Mouse (Mus musculus) ES-E14 (cell line): ENCODE measurements around the gene Rbfox3. TPM values are rescaled to one million over a fixed set of nuclear protein-coding genes. Genes with fewer than 3 reads are reported as not detected.

Experiments used
- DNase-seq: peaks from one replicate; pipeline ENCODE4 v3.0.0-alpha.2; 2013; ENCODE audit warnings: low read depth, low spot score
- H3K27ac ChIP-seq: 2 replicates; pipeline ENCODE4 v1.5.1; 2012; ENCODE audit warnings: low read depth, mild to moderate bottlenecking, low read length, moderate library complexity, mixed read lengths; ENCODE audit not compliant: poor library complexity, insufficient read depth, severe bottlenecking
- H3K36me3 ChIP-seq: 2 replicates; pipeline ENCODE4 v1.6.1; 2012; ENCODE audit warnings: mild to moderate bottlenecking, low read length, moderate library complexity, mixed read lengths; ENCODE audit not compliant: control insufficient read depth, poor library complexity, insufficient read depth, severe bottlenecking
- H3K4me1 ChIP-seq, 2 experiments: fragments of 150-350 bp in 1 of 2; sonication (generic) in 1 of 2; 2 replicates each; pipeline ENCODE4 v1.6.1; 2012; ENCODE audit warnings: low read length in 2 of 2, mild to moderate bottlenecking in 1 of 2, mixed read lengths in 1 of 2; ENCODE audit not compliant: control insufficient read depth in 2 of 2, insufficient read depth in 2 of 2, poor library complexity in 1 of 2
- H3K4me3 ChIP-seq, 2 experiments: fragments of 150-350 bp in 1 of 2; sonication (generic) in 1 of 2; 2 replicates each; pipeline ENCODE4 v1.5.1; 2012; ENCODE audit warnings: low read length in 2 of 2, low read depth in 1 of 2, mild to moderate bottlenecking in 1 of 2, mixed read lengths in 1 of 2; ENCODE audit not compliant: insufficient read depth in 1 of 2, poor library complexity in 1 of 2, severe bottlenecking in 1 of 2
- H3K9ac ChIP-seq: 2 replicates; pipeline ENCODE4 v1.6.1; 2012; ENCODE audit warnings: low read depth, mild to moderate bottlenecking, low read length, mixed read lengths; ENCODE audit not compliant: poor library complexity, insufficient read depth, severe bottlenecking
- H3K9me3 ChIP-seq: fragments of 150-350 bp; sonication (generic); 2 replicates; pipeline ENCODE4 v1.6.1; 2012; ENCODE audit warnings: low read depth, mild to moderate bottlenecking, low read length; ENCODE audit not compliant: control insufficient read depth, insufficient read depth
- CHD2 ChIP-seq: IDR thresholded peaks from 2 replicates; pipeline ENCODE4 v1.6.1; 2014; ENCODE audit warnings: mild to moderate bottlenecking, low read depth, low read length, inconsistent platforms
- HCFC1 ChIP-seq: IDR thresholded peaks from 2 replicates; pipeline ENCODE4 v1.6.1; 2012; ENCODE audit warnings: low read length, inconsistent platforms, borderline replicate concordance; ENCODE audit not compliant: insufficient read depth
- MAFK ChIP-seq: IDR thresholded peaks from 2 replicates; pipeline ENCODE4 v1.6.1; 2014; ENCODE audit warnings: mild to moderate bottlenecking, low read depth, low read length, inconsistent platforms; ENCODE audit not compliant: insufficient read depth
- ZC3H11A ChIP-seq: IDR thresholded peaks from 2 replicates; pipeline ENCODE4 v1.6.1; 2012; ENCODE audit warnings: low read depth, mild to moderate bottlenecking, inconsistent platforms, low read length, borderline replicate concordance
- ZNF384 ChIP-seq: IDR thresholded peaks from 2 replicates; pipeline ENCODE4 v1.6.1; 2012; ENCODE audit warnings: low read depth, low read length, inconsistent platforms
- in situ Hi-C, 2 experiments: fragments of 600-800 bp; cut with MboI; formaldehyde crosslinking; loops; one replicate each; pipeline ENCODE4 v1.15.1; 2025; ENCODE audit warnings: low sequenced_read_pairs in 2 of 2, inconsistent platforms in 1 of 2; ENCODE audit not compliant: unreplicated experiment in 2 of 2
- total RNA-seq: library from RNA; depleted of rRNA; stranded (reverse); fragments of 300-350 nt; gene quantifications from 2 replicates; pipeline ENCODE4 v1.2.3, GENCODE M21; 2012

Rbfox3 gene
- total RNA-seq, 1 experiment, result 0.45 TPM

DNA sequence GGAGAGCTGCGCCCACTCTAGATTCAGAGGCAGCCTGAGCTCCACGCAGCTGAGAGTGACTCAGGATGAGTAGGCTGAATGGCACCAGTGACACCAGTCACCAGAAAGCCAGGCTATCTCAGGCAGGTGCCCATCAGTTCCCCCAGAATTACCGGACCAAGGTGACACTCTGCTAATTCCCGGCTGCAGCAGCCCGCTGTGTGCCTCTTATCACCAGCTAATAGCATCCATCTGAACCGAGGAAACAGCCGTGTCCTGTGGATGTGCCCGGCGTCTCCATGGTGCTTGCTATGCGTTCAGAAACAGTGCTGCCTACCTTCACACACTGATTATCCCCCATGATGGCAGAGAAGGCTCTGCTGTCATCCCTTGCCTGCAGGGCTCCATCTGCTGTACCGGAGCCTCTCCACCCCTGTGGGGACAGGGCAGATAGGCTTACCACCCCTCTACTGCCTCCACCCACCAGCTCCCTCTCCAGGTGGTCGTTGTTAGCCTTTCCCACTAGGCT is 138.3 kb downstream of the Rbfox3 start:
- Histone ChIP-seq H3K9me3 (no peaks in the 10 kb centered on the region), H3K4me1 (peaks cover 2% of the 10 kb centered on the region in 2 experiments; a peak in 1 of 4 replicates), H3K4me3 (no peak overlapping the region), H3K27ac (no peak overlapping the region), H3K9ac (no peak overlapping the region), H3K36me3 (no peaks in the 10 kb centered on the region)
- TF ChIP-seq HCFC1, result no peak
- in situ Hi-C loops, result no loop called here
- no peak for DNase-seq

DNA sequence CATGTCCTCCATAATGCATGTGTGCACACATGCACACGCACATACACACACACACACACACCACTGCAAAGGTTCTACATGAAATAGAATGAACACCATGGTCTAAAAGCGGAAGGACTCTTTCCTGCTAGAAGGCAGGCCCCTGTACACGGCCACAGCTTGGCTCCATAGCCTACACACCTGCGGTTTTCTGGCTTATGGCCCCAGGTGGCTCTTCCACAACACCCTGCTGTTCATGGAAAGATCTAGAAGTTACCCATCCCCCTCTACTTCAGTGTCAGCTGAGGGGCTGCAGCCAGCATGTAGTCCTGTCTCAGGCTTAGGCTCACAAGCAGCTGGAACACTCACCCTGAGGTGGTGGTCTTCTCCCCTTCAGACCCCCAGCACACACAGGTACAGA is 140.0 kb downstream of the Rbfox3 start:
- Histone ChIP-seq H3K9ac (no peak overlapping the region), H3K4me3 (no peak overlapping the region), H3K36me3 (no peaks in the 10 kb centered on the region), H3K27ac (no peak overlapping the region), H3K4me1 (peaks cover 2% of the 10 kb centered on the region in 2 experiments; a peak in 1 of 4 replicates), H3K9me3 (no peaks in the 10 kb centered on the region)
- TF ChIP-seq HCFC1 (no peak), ZNF384 (no peak), CHD2 (no peak), MAFK (no peak), ZC3H11A (no peak)
- in situ Hi-C loops, result no loop called here
- DNase-seq, result no peak

DNA sequence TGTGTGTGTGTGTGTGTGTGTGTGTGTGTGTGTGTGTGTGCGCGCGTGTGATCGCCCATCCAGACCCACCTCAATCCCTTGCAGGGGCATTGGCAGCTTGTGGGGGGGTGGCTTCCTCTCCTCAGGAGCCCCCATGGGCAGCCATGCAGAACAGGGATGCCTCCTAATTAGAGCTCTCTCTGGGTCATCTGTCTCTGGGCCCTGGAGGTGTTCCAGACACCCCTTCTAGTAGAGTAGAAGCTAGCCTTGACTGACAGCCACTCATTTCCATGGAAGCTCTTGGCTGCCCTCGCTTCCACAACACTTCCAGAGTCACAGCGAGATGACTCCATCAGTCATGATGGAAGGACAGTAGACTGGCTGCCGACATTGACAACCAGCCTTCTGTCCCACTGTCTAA is 140.6 kb downstream of the Rbfox3 start:
- Histone ChIP-seq H3K9ac (no peak overlapping the region), H3K36me3 (no peaks in the 10 kb centered on the region), H3K27ac (no peak overlapping the region), H3K9me3 (no peaks in the 10 kb centered on the region), H3K4me3 (no peak overlapping the region), H3K4me1 (peaks cover 2% of the 10 kb centered on the region in 2 experiments; a peak in 1 of 4 replicates)
- in situ Hi-C loops, result no loop called here
- no peak for DNase-seq
- no peak for TF ChIP-seq ZNF384
- no peak for TF ChIP-seq ZC3H11A
- no peak for TF ChIP-seq MAFK
- no peak for TF ChIP-seq CHD2
- TF ChIP-seq HCFC1, result no peak

DNA sequence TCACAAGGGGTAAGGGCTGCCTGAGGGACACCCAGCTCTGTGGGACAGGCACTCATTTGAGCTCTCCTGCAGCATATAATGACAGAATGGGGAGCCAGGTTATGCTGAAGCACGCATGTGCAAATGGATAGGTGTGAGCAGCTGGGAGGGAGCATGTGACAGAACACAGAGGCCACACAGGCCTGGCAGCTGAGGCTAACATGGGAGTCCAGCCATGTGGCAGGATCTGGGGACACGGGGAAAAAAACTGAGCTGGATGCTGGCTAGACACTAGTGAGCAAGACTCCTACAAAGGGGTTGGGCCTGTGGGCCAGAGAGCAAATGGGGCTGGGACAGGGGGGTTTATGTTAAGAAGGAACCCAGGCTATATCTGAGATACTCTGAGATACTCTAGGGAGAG is 141.9 kb downstream of the Rbfox3 start:
- Histone ChIP-seq H3K4me3 (no peak overlapping the region), H3K9me3 (no peaks in the 10 kb centered on the region), H3K9ac (no peak overlapping the region), H3K36me3 (no peaks in the 10 kb centered on the region), H3K4me1 (peaks cover 0 to under 1% of the 10 kb centered on the region in 2 experiments; a peak in 1 of 4 replicates), H3K27ac (no peak overlapping the region)
- in situ Hi-C loops, result no loop called here
- TF ChIP-seq ZC3H11A (no peak), CHD2 (no peak), ZNF384 (no peak), MAFK (no peak), HCFC1 (no peak)
- no peak for DNase-seq

DNA sequence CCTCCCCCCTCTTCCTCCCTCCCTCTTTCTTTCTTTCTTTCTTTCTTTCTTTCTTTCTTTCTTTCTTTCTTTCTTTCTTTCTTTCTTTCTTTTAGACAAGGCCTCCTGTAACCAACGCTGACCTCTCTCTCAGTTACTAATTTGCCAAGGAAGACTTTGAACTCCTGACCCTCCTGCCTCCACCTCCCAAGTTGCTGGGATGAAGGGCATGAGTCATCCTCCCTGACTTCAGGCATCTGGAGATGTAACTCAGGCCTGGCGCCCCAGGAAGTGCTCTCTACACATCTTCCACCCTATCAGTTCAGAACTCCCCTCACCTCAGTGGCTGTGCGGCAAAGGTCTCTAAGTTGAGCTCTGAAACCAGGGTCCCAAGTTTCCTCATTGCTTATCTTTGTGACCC is 143.0 kb downstream of the Rbfox3 start:
- no peak overlapping the region for H3K4me3 ChIP-seq
- no peak for DNase-seq
- H3K9ac ChIP-seq, result no peak overlapping the region
- no peaks in the 10 kb centered on the region for H3K36me3 ChIP-seq
- no peak for TF ChIP-seq HCFC1
- H3K4me1 ChIP-seq, result peaks cover 0 to 2% of the 10 kb centered on the region in 2 experiments; a peak in 1 of 4 replicates
- in situ Hi-C loops, result no loop called here
- H3K27ac ChIP-seq, result no peak overlapping the region
- H3K9me3 ChIP-seq, result no peaks in the 10 kb centered on the region
